Comparison of ENCODE assay signal across 17 mouse cellular contexts in genomic region chr3:66254504-66255105, GRCm38 (mm10). TPM values are rescaled to one million over a fixed set of nuclear protein-coding genes. Genes with fewer than 3 reads are reported as not detected.
DNase-seq lines count a peak whose midpoint lies in the region; ATAC-seq and TF ChIP-seq lines count a peak whose summit lies in the region.
"Had no signal": no experiment of that assay in that cellular context is flagged by ENCODE, and none has a peak within 500 bp of the region (broad histone marks: within the 10 kb centered on the region; RNA-seq: fewer than 3 reads in every experiment).

No protein-coding gene starts in this region.

- ATAC-seq in forebrain, embryonic 13.5 days, result 0 out of 2 replicates have a peak, but pooled peaks have one; percentile 33
- no peak for ATAC-seq in forebrain, embryonic 12.5 days (ENCODE audit: low FRiP score)
- peak; percentile 24; the same call in 1 of the 2 replicates for ATAC-seq in hindbrain, postnatal 0 days
- ATAC-seq in hindbrain, embryonic 11.5 days (ENCODE audit: low FRiP score), result no peak

- no peaks in the 10 kb centered on the region for H3K27me3 ChIP-seq in forebrain, embryonic 13.5 days
- no peaks in the 10 kb centered on the region for H3K27me3 ChIP-seq in forebrain, embryonic 12.5 days
- H3K27me3 ChIP-seq in hindbrain, postnatal 0 days (ENCODE audit: insufficient read depth, low read length), result no peaks in the 10 kb centered on the region
- H3K27me3 ChIP-seq in hindbrain, embryonic 11.5 days (ENCODE audit: control insufficient read depth, insufficient read depth, low read length), result no peaks in the 10 kb centered on the region
- H3K27me3 ChIP-seq: heart, embryonic 13.5 days; limb, embryonic 12.5 days; liver, embryonic 15.5 days had no signal

- H3K4me1 ChIP-seq in forebrain, embryonic 13.5 days, result peaks cover 6% of the 10 kb centered on the region
- no peaks in the 10 kb centered on the region for H3K4me1 ChIP-seq in forebrain, embryonic 12.5 days
- no peaks in the 10 kb centered on the region for H3K4me1 ChIP-seq in hindbrain, postnatal 0 days (ENCODE audit: insufficient read depth, low read length)
- no peaks in the 10 kb centered on the region for H3K4me1 ChIP-seq in hindbrain, embryonic 11.5 days (replicated peaks; ENCODE audit: control insufficient read depth, insufficient read depth, low read length)
- H3K4me1 ChIP-seq: limb, embryonic 12.5 days; liver, embryonic 15.5 days had no signal

- H3K9me3 ChIP-seq in forebrain, embryonic 13.5 days (replicated peaks), result no peaks in the 10 kb centered on the region
- H3K9me3 ChIP-seq in forebrain, embryonic 12.5 days, result no peaks in the 10 kb centered on the region
- no peaks in the 10 kb centered on the region for H3K9me3 ChIP-seq in hindbrain, postnatal 0 days (ENCODE audit: low read length)
- H3K9me3 ChIP-seq in hindbrain, embryonic 11.5 days (ENCODE audit: control insufficient read depth, low read length), result no peaks in the 10 kb centered on the region
- H3K9me3 ChIP-seq: heart, embryonic 13.5 days; limb, embryonic 12.5 days; liver, embryonic 15.5 days had no signal

- 64% methylated on average over 9 of the region's 9 CpGs for WGBS in forebrain, embryonic 13.5 days
- 82% methylated on average over 9 of the region's 9 CpGs for WGBS in forebrain, embryonic 12.5 days
- WGBS in hindbrain, postnatal 0 days, result 48% methylated on average over 9 of the region's 9 CpGs
- 85% methylated on average over 9 of the region's 9 CpGs for WGBS in hindbrain, embryonic 11.5 days

- no peak overlapping the region for H3K4me2 ChIP-seq in forebrain, embryonic 13.5 days
- H3K4me2 ChIP-seq in forebrain, embryonic 12.5 days, result no peak overlapping the region
- H3K4me2 ChIP-seq in hindbrain, postnatal 0 days (ENCODE audit: low read depth, low read length), result no peak overlapping the region
- H3K4me2 ChIP-seq in hindbrain, embryonic 11.5 days (replicated peaks; ENCODE audit: low read depth, low read length), result no peak overlapping the region
- H3K4me2 ChIP-seq: heart, embryonic 13.5 days; limb, embryonic 12.5 days; liver, embryonic 15.5 days had no signal

- no peak overlapping the region for H3K27ac ChIP-seq in forebrain, embryonic 13.5 days
- H3K27ac ChIP-seq in forebrain, embryonic 12.5 days, result no peak overlapping the region
- no peak overlapping the region for H3K27ac ChIP-seq in hindbrain, postnatal 0 days
- no peak overlapping the region for H3K27ac ChIP-seq in hindbrain, embryonic 11.5 days (ENCODE audit: low read depth, low read length)
- H3K27ac ChIP-seq: heart, embryonic 13.5 days; limb, embryonic 12.5 days; liver, embryonic 15.5 days; stomach, postnatal 0 days had no signal

- no peak for TF ChIP-seq CTCF in hindbrain, postnatal 0 days (IDR thresholded peaks at IDR 0.05; ENCODE audit: low read depth)

- no peaks in the 10 kb centered on the region for H3K36me3 ChIP-seq in forebrain, embryonic 13.5 days (ENCODE audit: poor library complexity, severe bottlenecking)
- H3K36me3 ChIP-seq in forebrain, embryonic 12.5 days (replicated peaks), result no peaks in the 10 kb centered on the region
- H3K36me3 ChIP-seq in hindbrain, postnatal 0 days (ENCODE audit: insufficient read depth, low read length), result no peaks in the 10 kb centered on the region
- H3K36me3 ChIP-seq in hindbrain, embryonic 11.5 days (ENCODE audit: control insufficient read depth, insufficient read depth, low read length), result no peaks in the 10 kb centered on the region
- H3K36me3 ChIP-seq: heart, embryonic 13.5 days; limb, embryonic 12.5 days; liver, embryonic 15.5 days had no signal

- H3K4me3 ChIP-seq in forebrain, embryonic 13.5 days, result no peak overlapping the region
- H3K4me3 ChIP-seq in forebrain, embryonic 12.5 days (replicated peaks), result no peak overlapping the region
- H3K4me3 ChIP-seq in hindbrain, postnatal 0 days (ENCODE audit: low read length), result no peak overlapping the region
- no peak overlapping the region for H3K4me3 ChIP-seq in hindbrain, embryonic 11.5 days (ENCODE audit: low read depth, low read length)
- H3K4me3 ChIP-seq: heart, embryonic 13.5 days; limb, embryonic 12.5 days; liver, embryonic 15.5 days had no signal

- DNase-seq in hindbrain, postnatal 0 days (ENCODE audit: low spot score), result peak; percentile 52
- DNase-seq in hindbrain, embryonic 11.5 days (ENCODE audit: low spot score), result no peak
- peak; percentile 35 to 47 for DNase-seq in right cerebral cortex, postnatal 10 days (ENCODE audit: low spot score in 2 of 2)
- no peak for DNase-seq in right cerebral cortex, postnatal 14 days
- DNase-seq in thymus, postnatal 4 days, result no peak
- DNase-seq in liver, result no peak
- DNase-seq: gastrocnemius, postnatal 36 days; heart, postnatal 4 days; kidney, adult 18-20 months; kidney, postnatal 14 days had no signal

- no peak overlapping the region for H3K9ac ChIP-seq in forebrain, embryonic 13.5 days
- no peak overlapping the region for H3K9ac ChIP-seq in forebrain, embryonic 12.5 days
- no peak overlapping the region for H3K9ac ChIP-seq in hindbrain, postnatal 0 days (replicated peaks; ENCODE audit: low read length)
- H3K9ac ChIP-seq in hindbrain, embryonic 11.5 days (ENCODE audit: low read depth, low read length), result no peak overlapping the region
- H3K9ac ChIP-seq: heart, embryonic 13.5 days; limb, embryonic 12.5 days; liver, embryonic 15.5 days had no signal

RNA-seq across cellular contexts. Expression of gene Ptx3, which starts 34.9 kb away (rescaled TPM):
- 22.6 and 24.5 TPM in 2 replicates for polyA plus RNA-seq in forebrain, embryonic 13.5 days (2015; fragmentation: Nextera tagmentation; extraction: Ambion mirVana)
- polyA plus RNA-seq in forebrain, embryonic 12.5 days (2016; fragmentation: Nextera tagmentation; extraction: Ambion mirVana), result 34.9 and 45.4 TPM in 2 replicates
- total RNA-seq in hindbrain, postnatal 0 days (2014; rRNA removed), result 1.4 and 3.2 TPM in 2 replicates
- 4.0 and 4.1 TPM in 2 replicates for polyA plus RNA-seq in hindbrain, postnatal 0 days (2015; fragmentation: Nextera tagmentation; extraction: Ambion mirVana)
- 38.9 and 39.0 TPM in 2 replicates for polyA plus RNA-seq in hindbrain, embryonic 11.5 days (2014; fragmentation: Nextera tagmentation; extraction: Ambion mirVana)
- polyA plus RNA-seq: spleen, adult 2 months had no signal

RNA-seq across cellular contexts. Expression of gene Veph1, which starts 42.0 kb away (rescaled TPM):
- polyA plus RNA-seq in forebrain, embryonic 13.5 days (2015; fragmentation: Nextera tagmentation; extraction: Ambion mirVana), result 10.0 and 10.5 TPM in 2 replicates
- polyA plus RNA-seq in forebrain, embryonic 12.5 days (2016; fragmentation: Nextera tagmentation; extraction: Ambion mirVana), result 10.6 and 16.7 TPM in 2 replicates
- total RNA-seq in hindbrain, postnatal 0 days (2014; rRNA removed), result 0.50 and 0.84 TPM in 2 replicates
- 0.68 and 0.75 TPM in 2 replicates for polyA plus RNA-seq in hindbrain, postnatal 0 days (2015; fragmentation: Nextera tagmentation; extraction: Ambion mirVana)
- 17.2 and 26.2 TPM in 2 replicates for polyA plus RNA-seq in hindbrain, embryonic 11.5 days (2014; fragmentation: Nextera tagmentation; extraction: Ambion mirVana)
- total RNA-seq: gastrocnemius, postnatal 36 days had no signal
- polyA plus RNA-seq: spleen, adult 2 months had no signal

Comparison
In these comparisons a context has a peak if more than half of its experiments do, and no peak if none do; other contexts are left out.
1. ATAC-seq: peak in forebrain, embryonic 13.5 days (single experiment) and hindbrain, postnatal 0 days (single experiment); none in forebrain, embryonic 12.5 days (single experiment) and hindbrain, embryonic 11.5 days (single experiment).
2. DNase-seq: peak in hindbrain, postnatal 0 days (single experiment) and right cerebral cortex, postnatal 10 days (2 of 2); none in hindbrain, embryonic 11.5 days (single experiment), right cerebral cortex, postnatal 14 days (single experiment), thymus, postnatal 4 days (single experiment) and liver (single experiment).